Mouse (Mus musculus): ENCODE measurements at regions not wholly inside any gene's neighbourhood (a gene's known extent, or its start where the extent isn't known, plus 50 kb on each side); places are given as distances from the start of the nearest gene placed in this dataset.

- no peak for DNase-seq (ENCODE audit: low spot score)
These were observed 53.7 kb upstream of the Gm26657 start for GRCm38 (mm10) chr4:56686141-56686540.

GRCm38 (mm10) chr4:56685696-56686095, 54.2 kb upstream of the Gm26657 start:
- DNase-seq (ENCODE audit: low spot score), result no peak

- DNase-seq (ENCODE audit: low spot score), result peak; percentile 81
These were observed 54.7 kb upstream of the Gm26657 start for GRCm38 (mm10) chr4:56685123-56685522.

GRCm38 (mm10) chr4:56684031-56684430, 55.8 kb upstream of the Gm26657 start:
- no peak for DNase-seq (ENCODE audit: low spot score)

GRCm38 (mm10) chr4:56681121-56681520, 58.7 kb upstream of the Gm26657 start:
- DNase-seq (ENCODE audit: low spot score), result no peak

GRCm38 (mm10) chr4:56673868-56674267, 66.0 kb upstream of the Gm26657 start:
- no peak for DNase-seq (ENCODE audit: low spot score)

GRCm38 (mm10) chr4:56664921-56665320, 74.9 kb upstream of the Gm26657 start:
- DNase-seq (ENCODE audit: low spot score), result no peak

GRCm38 (mm10) chr4:56661816-56662215, 78.1 kb upstream of the Gm26657 start:
- DNase-seq (ENCODE audit: low spot score), result no peak

GRCm38 (mm10) chr4:56657046-56657445, 82.8 kb upstream of the Gm26657 start:
- DNase-seq (ENCODE audit: low spot score), result no peak

GRCm38 (mm10) chr4:56654327-56654726, 85.5 kb upstream of the Gm26657 start:
- no peak for DNase-seq (ENCODE audit: low spot score)

- DNase-seq (ENCODE audit: low spot score), result no peak
These were observed 87.1 kb upstream of the Gm26657 start for GRCm38 (mm10) chr4:56652819-56653218.

GRCm38 (mm10) chr4:56649731-56650130, 90.1 kb upstream of the Gm26657 start:
- DNase-seq (ENCODE audit: low spot score), result no peak

GRCm38 (mm10) chr4:56643999-56644962, 95.6 kb upstream of the Gm26657 start:
- DNase-seq (ENCODE audit: low spot score), result no peak

- no peak for DNase-seq (ENCODE audit: low spot score)
These were observed 96.4 kb upstream of the Gm26657 start for GRCm38 (mm10) chr4:56643491-56643890.

GRCm38 (mm10) chr4:56639709-56640108, 100.2 kb upstream of the Gm26657 start:
- no peak for DNase-seq (ENCODE audit: low spot score)

GRCm38 (mm10) chr4:56638704-56639478, 101.0 kb upstream of the Gm26657 start:
- DNase-seq (ENCODE audit: low spot score), result no peak

GRCm38 (mm10) chr4:56636265-56636664, 103.6 kb upstream of the Gm26657 start:
- DNase-seq (ENCODE audit: low spot score), result no peak

- no peak for DNase-seq (ENCODE audit: low spot score)
These were observed 106.3 kb upstream of the Gm26657 start for GRCm38 (mm10) chr4:56633528-56633927.

GRCm38 (mm10) chr4:56630251-56630650, 109.6 kb upstream of the Gm26657 start:
- no peak for DNase-seq (ENCODE audit: low spot score)

GRCm38 (mm10) chr4:56627206-56627605, 112.7 kb upstream of the Gm26657 start:
- no peak for DNase-seq (ENCODE audit: low spot score)

- no peak for DNase-seq (ENCODE audit: low spot score)
These were observed 118.1 kb upstream of the Gm26657 start for GRCm38 (mm10) chr4:56621782-56622181.

- no peak for DNase-seq (ENCODE audit: low spot score)
These were observed 118.5 kb upstream of the Gm26657 start for GRCm38 (mm10) chr4:56621356-56621755.

GRCm38 (mm10) chr4:56620628-56621027, 119.2 kb upstream of the Gm26657 start:
- DNase-seq (ENCODE audit: low spot score), result no peak

All from urinary bladder, postnatal 25 days (tissue).